Mouse (Mus musculus): ENCODE results near the gene Eloa.

- TF ChIP-seq POLR2A (IDR thresholded peaks at IDR 0.05; ENCODE audit: control insufficient read depth, low read depth, low read length) (no peak), CTCF (IDR thresholded peaks at IDR 0.05; ENCODE audit: control insufficient read depth, insufficient read depth, insufficient replicate concordance, low read depth, low read length) (no peak)
Measured at GRCm38 (mm10) chr4:135962198-135962597, 59.4 kb downstream of the Eloa start.
